Mouse (Mus musculus): ENCODE data around the gene Lipt1. TPM values are rescaled to one million over a fixed set of nuclear protein-coding genes. Genes with fewer than 3 reads are reported as not detected.

Gene Lipt1
- polyA plus RNA-seq, 1 experiment from 2014 or later, result 9.1 TPM

GRCm38 (mm10) chr1:37917666-37918065 lies 46.1 kb downstream of the Lipt1 start:
- no peak overlapping the region for H3K4me2 ChIP-seq (ENCODE audit: low read length)
- DNase-seq, result no peak
- H3K27ac ChIP-seq (replicated peaks; ENCODE audit: low read depth, low read length), result no peak overlapping the region
- ATAC-seq (ENCODE audit: low FRiP score, low TSS enrichment), result no peak
- H3K9ac ChIP-seq (replicated peaks; ENCODE audit: low read length), result no peak overlapping the region
- no peaks in the 10 kb centered on the region for H3K36me3 ChIP-seq (ENCODE audit: control insufficient read depth, insufficient read depth, low read length)
- no peak overlapping the region for H3K4me3 ChIP-seq (replicated peaks; ENCODE audit: low read depth, low read length)
- H3K9me3 ChIP-seq (ENCODE audit: control insufficient read depth, low read length), result no peaks in the 10 kb centered on the region
- WGBS, result 81% methylated on average over 13 of the region's 13 CpGs
- H3K4me1 ChIP-seq (ENCODE audit: control insufficient read depth, insufficient read depth, low read length), result no peaks in the 10 kb centered on the region
- H3K27me3 ChIP-seq (ENCODE audit: control insufficient read depth, insufficient read depth, low read length), result no peaks in the 10 kb centered on the region

- Histone ChIP-seq H3K4me2 (ENCODE audit: low read length) (no peak overlapping the region), H3K9ac (replicated peaks; ENCODE audit: low read length) (no peak overlapping the region), H3K36me3 (ENCODE audit: control insufficient read depth, insufficient read depth, low read length) (no peaks in the 10 kb centered on the region), H3K27ac (replicated peaks; ENCODE audit: low read depth, low read length) (no peak overlapping the region), H3K9me3 (ENCODE audit: control insufficient read depth, low read length) (no peaks in the 10 kb centered on the region), H3K4me3 (replicated peaks; ENCODE audit: low read depth, low read length) (no peak overlapping the region), H3K27me3 (ENCODE audit: control insufficient read depth, insufficient read depth, low read length) (no peaks in the 10 kb centered on the region), H3K4me1 (ENCODE audit: control insufficient read depth, insufficient read depth, low read length) (no peaks in the 10 kb centered on the region)
- DNase-seq (no peak), ATAC-seq (ENCODE audit: low FRiP score, low TSS enrichment) (no peak)
- 80% methylated on average over 6 of the region's 6 CpGs for WGBS
Observed at GRCm38 (mm10) chr1:37918096-37918495, 46.6 kb downstream of the Lipt1 start.

GRCm38 (mm10) chr1:37922536-37922935 lies 51.0 kb downstream of the Lipt1 start:
- H3K4me1 ChIP-seq (ENCODE audit: control insufficient read depth, insufficient read depth, low read length), result no peaks in the 10 kb centered on the region
- ATAC-seq (ENCODE audit: low FRiP score, low TSS enrichment) (no peak), DNase-seq (no peak)
- no peaks in the 10 kb centered on the region for H3K27me3 ChIP-seq (ENCODE audit: control insufficient read depth, insufficient read depth, low read length)
- no peak overlapping the region for H3K27ac ChIP-seq (replicated peaks; ENCODE audit: low read depth, low read length)
- no peak overlapping the region for H3K4me2 ChIP-seq (ENCODE audit: low read length)
- H3K9ac ChIP-seq (replicated peaks; ENCODE audit: low read length), result no peak overlapping the region
- no peaks in the 10 kb centered on the region for H3K9me3 ChIP-seq (ENCODE audit: control insufficient read depth, low read length)
- 59% methylated on average over 8 of the region's 8 CpGs for WGBS
- H3K4me3 ChIP-seq (replicated peaks; ENCODE audit: low read depth, low read length), result no peak overlapping the region
- no peaks in the 10 kb centered on the region for H3K36me3 ChIP-seq (ENCODE audit: control insufficient read depth, insufficient read depth, low read length)

Other genes with a start within 250 kb of the Lipt1 start
- gene 2010300C02Rik, start 151.7 kb upstream of the Lipt1 start, polyA plus RNA-seq (2014; fragmentation: Nextera tagmentation; extraction: Ambion mirVana), result 1.3 and 1.9 TPM in 2 replicates
- 20.8 and 23.3 TPM in 2 replicates for gene Tsga10, start 5.3 kb upstream of the Lipt1 start, polyA plus RNA-seq (2014; fragmentation: Nextera tagmentation; extraction: Ambion mirVana)
- 13.7 and 14.7 TPM in 2 replicates for gene Mitd1, start 18.7 kb downstream of the Lipt1 start, polyA plus RNA-seq (2014; fragmentation: Nextera tagmentation; extraction: Ambion mirVana)
- 275 and 310 TPM in 2 replicates for gene Mrpl30, start 18.7 kb downstream of the Lipt1 start, polyA plus RNA-seq (2014; fragmentation: Nextera tagmentation; extraction: Ambion mirVana)
- not detected in 2 replicates for gene Lyg2, start 44.8 kb downstream of the Lipt1 start, polyA plus RNA-seq (2014; fragmentation: Nextera tagmentation; extraction: Ambion mirVana)
- gene Lyg1, start 86.0 kb downstream of the Lipt1 start, polyA plus RNA-seq (2014; fragmentation: Nextera tagmentation; extraction: Ambion mirVana), result not detected in 2 replicates
- gene Txndc9, start 126.2 kb downstream of the Lipt1 start, polyA plus RNA-seq (2014; fragmentation: Nextera tagmentation; extraction: Ambion mirVana), result 137 and 153 TPM in 2 replicates
- 20.7 and 23.9 TPM in 2 replicates for gene Eif5b, start 126.3 kb downstream of the Lipt1 start, polyA plus RNA-seq (2014; fragmentation: Nextera tagmentation; extraction: Ambion mirVana)